Mouse (Mus musculus) embryonic fibroblast, embryonic 13.5 days (primary cell): ENCODE results near the gene P4ha1. TPM values are rescaled to one million over a fixed set of nuclear protein-coding genes. Genes with fewer than 3 reads are reported as not detected.
"Not testable (repeated sequence)": the region's sequence is repeated elsewhere in the genome, so short reads cannot be mapped to it uniquely, and the experiment has no call there.

ENCODE experiments used
- H3K27ac ChIP-seq: 2 replicates; pipeline ENCODE4 v1.5.1; 2012; ENCODE audit warnings: low read length, control low read depth, inconsistent platforms; ENCODE audit not compliant: insufficient read depth
- H3K4me1 ChIP-seq: 2 replicates; pipeline ENCODE4 v1.6.1; 2011; ENCODE audit warnings: low read length; ENCODE audit not compliant: control insufficient read depth, insufficient read depth
- H3K4me3 ChIP-seq: 2 replicates; pipeline ENCODE4 v1.5.1; 2011; ENCODE audit warnings: mild to moderate bottlenecking, control low read depth, low read length; ENCODE audit not compliant: insufficient read depth
- CTCF ChIP-seq: IDR thresholded peaks from 2 replicates; pipeline ENCODE4 v1.5.1; 2011; ENCODE audit warnings: mild to moderate bottlenecking, control low read depth, low read length, moderate library complexity, borderline replicate concordance; ENCODE audit not compliant: insufficient read depth
- POLR2A ChIP-seq: IDR thresholded peaks from 2 replicates; pipeline ENCODE4 v1.6.1; 2011; ENCODE audit warnings: low read depth, mild to moderate bottlenecking, control low read depth, low read length, moderate library complexity
- polyA plus RNA-seq: library from polyadenylated mRNA; stranded (reverse); fragments of >200 nt; gene quantifications from 2 replicates; pipeline ENCODE4 v1.2.4, GENCODE M21; 2011; ENCODE audit warnings: low read depth; ENCODE audit not compliant: missing spikeins, insufficient read length

P4ha1 gene
- polyA plus RNA-seq, 1 experiment, result 209 TPM

DNA sequence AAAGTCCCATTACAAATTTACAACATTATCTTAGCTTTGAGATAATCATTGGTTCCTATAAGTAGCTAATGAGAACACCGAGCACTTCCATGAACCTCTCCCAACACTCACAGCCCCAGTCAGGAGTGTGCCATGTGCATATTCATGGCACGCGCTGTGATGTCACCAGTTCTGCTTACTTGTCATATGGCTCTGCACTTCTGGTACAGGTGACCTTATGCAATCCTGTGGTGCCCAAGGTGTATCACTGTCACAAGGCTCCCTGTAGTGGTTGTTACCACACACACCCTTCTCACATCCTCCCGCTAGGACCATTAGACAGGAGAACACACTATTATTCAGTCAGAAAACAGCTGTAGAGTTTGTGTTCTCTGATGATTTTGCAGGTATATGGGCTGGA is 43.6 kb downstream of the P4ha1 start:
- Histone ChIP-seq H3K4me3 (no peak overlapping the region), H3K27ac (no peak overlapping the region), H3K4me1 (no peaks in the 10 kb centered on the region)
- no peak for TF ChIP-seq CTCF
- TF ChIP-seq POLR2A, result no peak

DNA sequence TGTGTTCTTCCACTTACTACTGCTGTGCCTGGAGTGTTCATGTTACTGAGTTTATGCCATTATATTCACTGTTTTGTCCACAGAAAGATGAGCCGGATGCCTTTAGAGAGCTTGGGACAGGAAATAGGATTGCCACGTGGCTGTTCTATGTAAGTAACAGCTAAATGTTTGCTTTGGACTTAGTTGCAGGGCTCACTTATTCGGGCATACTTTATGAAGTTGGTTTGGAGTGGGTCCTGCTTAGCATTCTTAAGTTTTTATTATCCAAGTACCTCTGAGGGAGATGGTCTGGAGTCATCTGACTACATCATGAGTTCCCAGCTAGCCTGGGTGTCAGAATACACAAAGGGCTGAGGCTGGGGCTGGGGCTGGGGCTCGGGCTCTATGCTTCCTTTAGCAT is 44.1 kb downstream of the P4ha1 start:
- no peak for TF ChIP-seq CTCF
- TF ChIP-seq POLR2A, result no peak
- Histone ChIP-seq H3K4me3 (no peak overlapping the region), H3K27ac (no peak overlapping the region), H3K4me1 (no peaks in the 10 kb centered on the region)

DNA sequence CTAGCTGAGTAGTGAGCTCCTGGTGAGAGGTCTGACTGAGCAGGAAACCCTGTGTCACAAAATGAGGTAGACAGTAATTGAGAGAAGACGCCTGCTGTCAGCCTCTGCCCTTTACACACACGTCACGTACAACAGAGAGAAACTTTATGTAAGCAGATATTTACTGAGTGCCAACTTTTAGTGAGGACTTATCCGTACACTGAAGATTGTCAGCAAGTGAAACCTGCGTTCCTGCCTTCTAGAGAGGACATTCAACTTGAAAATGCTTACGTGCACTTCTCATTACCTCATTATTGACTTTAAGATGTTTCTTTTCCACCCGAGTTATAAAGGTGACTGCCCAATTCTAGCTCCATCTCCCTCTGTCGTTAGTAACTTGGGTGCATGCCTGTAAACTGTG is 45.6 kb downstream of the P4ha1 start:
- H3K4me1 ChIP-seq, result no peaks in the 10 kb centered on the region
- no peak overlapping the region for H3K4me3 ChIP-seq
- no peak for TF ChIP-seq CTCF
- no peak for TF ChIP-seq POLR2A
- H3K27ac ChIP-seq, result no peak overlapping the region

DNA sequence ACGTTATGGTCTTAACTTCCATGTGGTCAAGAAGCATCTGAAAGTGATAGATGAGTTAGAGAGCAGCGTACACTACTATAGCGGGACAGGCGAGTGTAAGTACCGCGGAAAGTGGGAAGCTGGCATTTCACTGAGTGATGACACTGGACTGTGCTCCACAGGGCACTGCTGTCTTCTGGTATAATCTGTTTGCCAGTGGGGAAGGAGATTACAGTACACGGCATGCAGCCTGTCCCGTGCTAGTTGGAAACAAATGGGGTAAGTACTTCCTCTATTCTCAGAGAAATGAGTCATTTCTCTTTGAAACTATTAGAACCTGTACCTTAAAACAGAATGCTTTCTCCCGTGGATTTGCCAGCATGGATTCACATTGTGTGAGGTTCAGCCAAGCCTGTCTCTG is 46.3 kb downstream of the P4ha1 start:
- Histone ChIP-seq H3K27ac (no peak overlapping the region), H3K4me1 (no peaks in the 10 kb centered on the region)
- TF ChIP-seq POLR2A (no peak), CTCF (no peak)

DNA sequence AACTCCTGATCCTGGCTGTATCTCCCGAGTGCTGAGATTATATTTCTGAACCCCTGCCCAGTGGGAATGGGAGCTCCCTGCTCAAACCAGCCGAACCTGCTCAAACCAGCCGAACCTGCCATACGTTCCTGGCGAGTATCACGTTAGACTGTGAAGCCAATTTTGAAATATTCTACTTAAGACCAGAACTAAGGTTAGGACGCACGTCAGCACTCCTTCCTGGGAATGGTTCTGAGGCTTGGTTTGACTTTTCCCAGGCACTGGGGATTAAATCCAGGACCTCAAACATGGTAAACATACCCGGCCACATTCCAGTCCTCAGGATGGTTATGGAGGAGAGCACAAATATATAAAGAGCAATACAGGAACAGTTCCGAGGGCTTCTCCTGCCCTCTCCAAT is 54.8 kb downstream of the P4ha1 start:
- Histone ChIP-seq H3K27ac (no peak overlapping the region), H3K4me1 (no peaks in the 10 kb centered on the region), H3K4me3 (no peak overlapping the region)
- no peak for TF ChIP-seq POLR2A
- TF ChIP-seq CTCF, result no peak

More for the DNA sequence above, 46.3 kb downstream of the P4ha1 start:
- no peak overlapping the region for H3K4me3 ChIP-seq

DNA sequence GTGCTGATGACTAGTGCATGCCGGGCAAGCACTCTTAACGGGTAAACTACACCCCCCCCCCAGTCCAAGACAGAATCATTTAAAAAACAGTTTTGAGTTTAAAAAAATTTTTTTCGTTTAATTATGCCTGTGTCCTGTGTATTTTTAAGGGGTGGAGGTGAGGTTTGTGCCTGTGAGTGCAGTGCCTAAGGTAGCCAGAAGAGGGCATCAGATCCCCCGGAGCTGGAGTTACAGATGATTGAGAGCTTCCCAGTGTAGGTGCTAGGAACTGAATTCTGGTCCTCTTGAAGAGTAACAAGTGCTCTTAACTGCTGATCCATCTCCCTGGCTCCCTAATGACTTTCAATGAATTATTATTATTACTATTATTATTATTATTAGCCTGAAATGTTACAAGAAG is 55.6 kb downstream of the P4ha1 start:
- no peak overlapping the region for H3K4me3 ChIP-seq

DNA sequence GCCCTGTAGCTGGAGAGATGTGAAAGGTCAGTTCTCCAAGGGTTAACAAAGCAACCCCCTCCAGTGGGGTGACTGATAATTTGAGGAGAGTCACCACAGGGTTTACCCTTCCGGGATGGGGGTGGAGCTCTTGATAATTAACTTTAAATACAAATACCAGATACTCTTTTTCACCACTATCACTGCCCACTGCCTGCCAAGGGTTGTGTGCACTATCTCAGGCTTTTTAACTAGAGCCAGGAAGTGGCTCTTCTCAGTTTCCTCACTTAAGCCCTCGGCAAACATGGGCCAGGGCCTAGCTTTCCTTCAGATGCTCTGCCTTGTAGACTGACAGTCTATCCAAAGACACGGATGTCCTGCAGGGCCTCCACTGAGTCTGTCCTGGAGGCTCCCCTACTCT is 56.8 kb downstream of the P4ha1 start:
- Histone ChIP-seq H3K4me3 (no peak overlapping the region), H3K27ac (no peak overlapping the region), H3K4me1 (no peaks in the 10 kb centered on the region)
- no peak for TF ChIP-seq POLR2A
- TF ChIP-seq CTCF, result no peak

More for the DNA sequence above, 55.6 kb downstream of the P4ha1 start:
- no peaks in the 10 kb centered on the region for H3K4me1 ChIP-seq
- TF ChIP-seq CTCF (no peak), POLR2A (no peak)
- H3K27ac ChIP-seq, result no peak overlapping the region

DNA sequence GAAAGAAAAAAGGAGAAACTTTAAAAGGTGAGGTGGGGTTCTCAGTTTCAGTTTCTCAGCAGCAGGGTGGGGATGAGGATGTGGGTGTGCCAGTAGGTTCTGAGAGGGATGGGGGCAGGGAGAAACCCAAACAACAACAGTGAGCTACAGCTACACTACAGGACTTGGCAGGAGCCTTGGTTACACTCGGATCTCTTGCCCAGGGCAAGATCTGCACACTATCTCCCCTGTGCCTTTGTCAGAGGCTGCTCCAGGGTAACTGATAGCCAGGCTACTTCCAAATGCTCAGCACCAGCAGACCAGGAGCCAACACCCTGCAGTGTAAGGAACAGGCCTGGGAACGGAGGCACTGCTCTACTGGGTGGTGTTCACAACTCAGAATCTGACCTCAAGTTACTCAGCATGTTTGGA is 57.3 kb downstream of the P4ha1 start:
- Histone ChIP-seq H3K4me3 (no peak overlapping the region), H3K4me1 (no peaks in the 10 kb centered on the region), H3K27ac (no peak overlapping the region)
- no peak for TF ChIP-seq CTCF
- no peak for TF ChIP-seq POLR2A

DNA sequence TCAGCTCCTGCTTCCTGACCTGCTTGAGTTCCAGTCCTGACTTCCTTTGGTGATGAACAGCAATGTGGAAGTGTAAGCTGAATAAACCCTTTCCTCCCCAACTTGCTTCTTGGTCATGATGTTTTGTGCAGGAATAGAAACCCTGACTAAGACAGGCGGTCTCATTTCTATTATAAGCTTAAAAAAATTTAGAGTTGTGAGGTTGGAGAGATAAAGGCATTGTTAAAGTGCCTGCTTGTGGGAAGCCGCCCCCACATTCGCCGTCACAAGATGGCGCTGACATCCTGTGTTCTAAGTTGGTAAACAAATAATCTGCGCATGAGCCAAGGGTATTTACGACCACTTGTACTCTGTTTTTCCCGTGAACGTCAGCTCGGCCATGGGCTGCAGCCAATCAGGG is 58.5 kb downstream of the P4ha1 start:
- H3K27ac ChIP-seq, H3K4me3 ChIP-seq, H3K4me1 ChIP-seq: not testable (repeated sequence)

DNA sequence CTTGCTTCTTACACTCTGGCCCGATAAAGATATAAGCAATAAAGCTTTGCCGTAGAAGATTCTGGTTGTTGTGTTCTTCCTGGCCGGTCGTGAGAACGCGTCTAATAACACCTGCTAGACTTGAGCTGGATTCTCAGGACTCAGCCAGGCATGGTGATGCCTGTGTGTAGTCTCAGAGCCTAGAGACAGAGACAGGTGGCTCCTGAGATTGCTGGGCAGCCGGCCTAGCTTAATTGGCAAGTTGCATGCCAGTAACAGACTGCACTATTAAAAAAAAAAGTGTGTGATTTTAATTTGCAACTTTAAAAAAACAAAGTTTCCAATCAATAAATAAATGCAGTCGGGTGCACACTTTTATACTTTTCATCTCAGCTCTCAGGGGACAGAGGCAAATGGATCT is 63.9 kb downstream of the P4ha1 start:
- no peak for TF ChIP-seq CTCF

DNA sequence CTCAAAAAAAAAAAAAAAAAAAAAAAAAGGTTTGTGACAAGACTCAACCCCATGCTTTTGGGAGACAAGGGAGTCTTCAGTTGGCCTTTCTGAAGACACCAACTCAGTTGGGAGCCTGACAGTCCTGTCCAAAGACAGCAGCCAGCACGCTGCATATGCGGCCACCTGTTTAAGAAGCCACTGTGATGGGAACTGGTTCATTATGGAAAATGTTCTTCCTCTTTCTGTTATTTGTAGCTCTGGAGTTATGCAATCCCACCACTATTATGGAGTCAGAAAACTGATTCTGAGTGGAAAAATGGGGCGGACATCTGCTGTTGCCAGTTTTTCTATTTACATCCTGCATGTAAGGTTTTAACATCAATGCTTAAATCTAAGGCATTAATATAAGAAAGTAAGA is 66.6 kb downstream of the P4ha1 start:
- no peak overlapping the region for H3K27ac ChIP-seq
- no peaks in the 10 kb centered on the region for H3K4me1 ChIP-seq
- TF ChIP-seq POLR2A, result no peak
- TF ChIP-seq CTCF, result no peak
- H3K4me3 ChIP-seq, result no peak overlapping the region

More for the DNA sequence above, 63.9 kb downstream of the P4ha1 start:
- Histone ChIP-seq H3K4me3 (no peak overlapping the region), H3K27ac (no peak overlapping the region), H3K4me1 (no peaks in the 10 kb centered on the region)
